Mouse (Mus musculus) cerebellum, adult (tissue): Measurements from ENCODE around the gene Fam8a1.

Experiments
- ATAC-seq: cut with Nextera tagmentation; 2 replicates; pipeline ENCODE4 v1.9.2; 2017; ENCODE audit warnings: mild to moderate bottlenecking, moderate library complexity, mixed read lengths; ENCODE audit not compliant: insufficient number of reproducible peaks, low FRiP score, low TSS enrichment

The Fam8a1 gene

DNA sequence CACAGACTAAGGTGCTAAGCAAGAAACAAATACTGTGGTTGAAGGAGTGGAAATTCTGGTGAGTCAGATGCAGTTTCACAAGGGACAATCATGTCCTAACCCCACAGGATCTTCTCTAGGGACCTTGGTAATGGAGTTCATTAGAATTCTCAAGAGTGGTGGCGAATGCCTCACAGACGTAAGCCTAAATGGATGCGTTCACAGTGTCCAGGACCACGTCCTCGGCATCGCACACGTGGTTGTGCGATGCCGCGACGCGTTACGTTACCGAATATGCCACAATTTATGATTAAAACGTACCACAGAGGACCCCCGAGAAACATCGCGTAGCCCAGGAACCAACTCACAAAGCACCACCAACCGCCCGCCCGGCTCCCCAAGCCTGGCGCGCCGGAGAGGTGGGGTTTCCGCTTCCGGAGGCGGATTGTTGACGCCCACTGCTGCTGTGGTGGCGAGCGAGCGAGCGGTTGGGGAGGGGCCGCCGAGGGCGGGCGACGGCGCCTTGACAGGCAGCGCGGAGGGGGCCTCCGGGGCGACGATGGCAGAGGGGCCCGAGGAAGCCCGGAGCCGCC lies at the start of gene Fam8a1:
Fam8a1 (plus strand) TSS at position 475 of the 572 bp plus-strand sequence.
- ATAC-seq, result peak; percentile 93

DNA sequence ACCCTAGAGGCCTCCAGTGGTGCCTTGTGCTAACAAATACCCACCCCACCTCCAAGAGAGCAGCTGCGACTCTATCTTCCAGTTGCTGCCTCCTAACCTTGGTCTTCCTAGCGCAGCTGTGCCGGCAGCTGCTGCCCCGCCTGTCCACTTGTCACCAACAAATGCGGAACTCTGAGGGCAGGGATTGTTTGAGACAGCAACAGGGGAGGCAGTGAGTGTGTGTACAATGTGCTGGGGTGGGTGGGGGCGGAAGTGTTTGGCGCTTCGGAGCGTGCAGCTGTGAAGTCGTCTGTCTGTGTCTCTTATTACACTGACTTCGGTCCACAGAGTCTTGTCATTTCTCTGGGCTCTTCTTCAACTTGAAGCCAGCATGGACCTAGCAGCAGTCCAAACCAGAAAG lies 49.7 kb upstream of the Fam8a1 start:
- ATAC-seq, result no peak

DNA sequence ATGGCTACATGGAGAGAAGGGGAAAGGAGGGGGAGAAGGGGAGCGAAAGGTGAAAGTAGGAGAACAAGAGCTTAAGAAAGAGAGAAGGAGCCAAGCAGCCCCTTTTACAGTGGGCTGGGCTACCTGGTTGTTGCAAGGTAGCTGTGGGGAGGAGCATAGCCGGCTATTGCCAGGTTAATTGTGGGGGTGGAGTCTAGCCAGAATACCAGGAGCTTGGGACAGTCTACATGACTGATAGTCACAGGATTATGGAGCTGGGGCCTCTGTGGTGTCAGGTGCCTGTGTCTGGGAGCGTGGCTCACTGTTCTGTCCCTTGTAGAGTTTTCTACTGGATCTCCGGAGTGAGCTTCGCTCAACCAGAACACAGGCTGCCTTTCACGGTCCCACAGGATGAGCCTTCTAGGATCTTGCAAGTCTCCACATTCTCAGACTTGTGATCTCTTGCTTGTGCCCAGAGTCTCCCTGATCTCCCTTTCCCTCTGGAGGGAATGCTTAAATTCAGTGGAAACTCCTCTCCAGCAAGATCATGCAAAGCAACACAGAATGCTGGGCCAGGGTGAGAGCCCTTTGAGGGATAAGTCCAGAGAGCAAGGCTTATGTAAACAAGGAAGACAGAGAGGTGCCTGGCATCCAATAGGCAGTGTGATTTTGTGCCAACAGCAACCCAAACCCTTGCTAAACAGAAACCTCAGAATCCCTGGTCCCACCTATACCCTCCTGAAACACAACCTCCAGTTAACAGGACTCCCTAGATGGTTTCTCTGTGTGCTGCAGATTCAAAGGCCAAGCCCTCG lies 48.2 kb upstream of the Fam8a1 start:
- ATAC-seq, result no peak

DNA sequence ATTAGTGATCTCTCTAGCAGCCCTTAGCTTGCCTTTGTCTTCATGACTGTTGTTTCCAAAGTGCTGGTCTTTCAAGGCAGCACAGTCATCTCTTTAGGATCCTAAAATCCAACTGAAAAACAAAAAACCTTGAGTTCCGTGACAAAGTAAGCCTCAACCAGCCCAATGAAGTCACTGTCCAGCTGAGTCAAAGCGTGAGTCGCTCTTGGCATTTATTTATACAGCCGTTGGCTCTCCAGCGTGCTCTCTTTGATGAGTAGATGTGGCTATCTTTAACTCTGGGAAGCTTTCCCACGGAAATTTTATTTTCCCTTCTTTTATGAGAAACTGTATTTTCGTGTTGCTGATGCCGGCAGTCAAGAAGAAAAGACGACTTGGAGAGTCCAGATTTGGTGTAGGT lies 42.7 kb upstream of the Fam8a1 start:
- ATAC-seq, result no peak

DNA sequence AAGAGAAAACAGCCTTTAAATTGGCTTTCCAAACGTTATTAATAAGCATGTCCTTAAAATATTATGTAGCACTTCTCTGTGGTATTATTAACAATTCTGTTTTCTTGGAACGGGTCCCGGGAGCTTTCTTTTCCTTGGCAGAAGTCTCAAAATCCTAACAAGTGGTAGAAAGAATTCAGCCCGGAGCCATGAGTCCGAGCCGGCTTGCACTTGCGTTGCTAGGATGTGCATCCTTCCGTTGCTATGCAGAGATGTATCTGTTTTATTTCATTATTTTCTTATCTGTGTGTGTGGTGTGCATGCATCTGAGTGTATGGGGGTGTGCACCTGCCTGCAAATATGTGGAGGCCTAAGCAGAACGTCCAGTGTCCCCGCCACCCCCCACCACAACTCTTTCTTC lies 41.5 kb upstream of the Fam8a1 start:
- no peak for ATAC-seq

DNA sequence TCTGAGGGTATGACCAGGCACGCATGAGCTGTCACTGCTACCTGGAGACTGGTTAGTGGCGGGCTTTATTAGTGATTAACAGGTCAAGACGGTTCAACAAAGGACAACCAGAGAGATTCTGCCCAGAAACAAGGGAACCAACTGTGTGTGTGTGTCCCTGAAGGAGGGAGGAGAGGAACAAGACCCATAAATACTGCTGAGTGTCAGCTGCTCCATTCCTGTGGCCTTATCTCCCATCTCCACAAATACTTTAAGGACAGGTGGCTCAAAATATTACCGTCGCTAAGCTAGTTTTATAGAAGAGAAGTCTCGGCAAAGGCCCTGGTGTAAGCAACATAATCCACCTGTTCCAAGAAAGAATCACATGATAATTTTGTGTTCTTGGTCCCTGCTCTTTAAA lies 39.9 kb upstream of the Fam8a1 start:
- ATAC-seq, result no peak

DNA sequence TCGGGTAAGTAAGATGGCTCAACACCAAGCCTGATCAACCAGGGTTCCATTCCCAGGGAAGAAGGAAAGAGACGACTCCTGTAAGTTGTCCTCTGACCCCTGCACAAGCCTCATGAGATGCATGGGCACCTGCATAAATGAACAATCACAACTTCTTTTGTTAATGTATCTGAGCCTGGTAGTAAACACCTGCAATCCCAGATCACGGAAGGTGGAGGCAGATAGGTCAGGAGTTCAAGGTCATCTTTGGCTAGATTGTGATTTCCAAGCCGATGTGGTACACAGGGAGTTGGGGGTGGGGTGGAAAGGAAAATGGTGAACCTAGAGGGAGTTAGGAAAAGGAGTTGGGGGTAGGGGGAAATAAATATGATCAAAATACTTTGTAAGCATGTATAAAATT lies 36.5 kb upstream of the Fam8a1 start:
- ATAC-seq, result no peak

DNA sequence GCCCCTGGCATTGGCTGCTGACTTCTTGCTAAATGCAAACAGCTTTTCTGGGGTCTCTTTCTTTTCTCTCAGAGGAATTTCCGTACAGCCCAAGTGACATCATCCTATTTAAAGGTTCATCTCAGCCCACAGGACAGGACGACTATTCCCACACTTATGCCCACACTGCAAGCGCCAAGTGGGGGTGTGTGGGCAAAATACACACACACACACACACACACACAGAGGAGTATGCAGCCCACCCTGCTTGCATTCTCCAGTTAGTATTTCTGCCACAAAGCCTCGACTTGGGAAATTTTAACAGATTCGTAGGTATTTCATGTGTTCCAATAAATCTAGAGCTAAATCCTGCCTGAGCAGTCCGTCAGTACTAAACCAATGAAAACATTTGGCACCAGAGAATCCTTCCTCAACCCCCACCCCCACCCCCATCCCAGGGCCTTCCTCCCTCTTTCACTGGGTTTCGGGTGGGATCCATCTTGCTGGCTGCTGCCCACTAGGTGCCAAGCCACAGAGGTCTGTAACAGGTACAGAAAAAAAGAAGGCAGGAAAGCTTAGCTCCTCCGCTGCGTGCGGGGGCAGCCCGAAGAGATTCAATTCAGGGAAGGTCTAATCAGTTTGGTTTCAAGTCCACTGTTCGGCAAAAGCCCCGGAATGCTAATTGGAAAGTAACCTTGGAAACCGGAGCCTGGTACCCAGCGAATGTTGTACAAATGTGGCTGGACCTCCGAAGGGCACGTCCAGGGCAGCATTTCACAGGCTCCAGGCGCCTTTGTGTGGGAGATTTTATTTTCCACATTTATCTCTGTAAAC lies 35.8 kb upstream of the Fam8a1 start:
- ATAC-seq, result no peak; the same call in 1 of the 2 replicates

DNA sequence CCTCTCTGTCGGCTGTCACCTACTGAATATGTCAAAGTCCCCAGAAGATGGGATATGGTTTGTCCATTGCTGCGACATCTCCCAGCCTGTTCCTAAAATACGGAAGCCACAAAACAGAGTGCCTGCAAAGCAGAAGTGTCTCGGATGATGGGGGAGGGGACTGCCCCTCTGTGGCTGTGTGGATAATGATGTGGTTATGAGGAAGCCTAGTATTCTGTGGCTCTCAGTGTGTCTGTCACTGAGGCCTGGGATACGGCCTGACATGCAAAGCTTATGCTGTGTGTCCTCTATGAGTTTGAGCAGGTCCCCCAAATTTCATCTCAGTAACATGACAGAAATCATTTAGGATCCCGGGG lies 35.2 kb upstream of the Fam8a1 start:
- no peak for ATAC-seq

DNA sequence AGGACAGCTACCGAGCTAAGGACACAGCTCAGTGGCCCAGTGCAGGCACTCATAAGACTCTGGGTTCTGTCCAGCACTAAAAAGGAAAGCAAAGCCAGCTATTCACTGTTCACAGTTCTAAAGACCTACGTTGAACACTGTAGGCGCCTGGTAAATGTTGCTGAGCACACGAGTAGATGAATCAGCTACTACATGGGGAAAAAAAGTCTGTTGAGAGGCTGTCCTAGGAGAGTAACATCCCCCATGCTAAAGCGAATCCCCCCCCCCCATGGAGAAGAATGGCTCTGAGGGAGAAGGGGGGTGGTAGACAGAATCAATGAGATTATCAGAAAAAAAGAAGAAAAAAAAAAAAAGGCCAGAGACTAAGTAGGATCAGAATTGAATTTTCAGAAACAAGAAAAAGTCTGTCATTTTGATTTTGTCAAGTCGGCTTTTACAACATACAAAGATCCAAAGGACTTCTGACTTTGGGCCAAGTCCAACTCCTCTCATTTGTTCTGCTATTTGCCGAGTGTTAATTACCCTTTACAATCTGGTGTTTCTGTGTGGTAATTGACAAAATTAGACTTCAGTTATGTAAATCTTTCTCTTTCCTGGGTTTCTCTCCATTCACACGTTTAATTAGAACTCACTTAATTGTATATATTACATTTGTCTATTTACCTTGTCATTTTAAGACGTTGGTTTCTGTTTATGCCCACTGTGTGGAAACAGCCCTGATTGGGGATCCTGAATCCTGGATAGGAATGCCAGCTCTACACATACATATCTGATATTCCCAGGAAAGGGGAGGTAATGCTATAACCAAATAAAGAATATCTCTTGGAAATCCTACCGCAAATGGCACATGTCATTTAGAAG lies 28.5 kb upstream of the Fam8a1 start:
- no peak for ATAC-seq

DNA sequence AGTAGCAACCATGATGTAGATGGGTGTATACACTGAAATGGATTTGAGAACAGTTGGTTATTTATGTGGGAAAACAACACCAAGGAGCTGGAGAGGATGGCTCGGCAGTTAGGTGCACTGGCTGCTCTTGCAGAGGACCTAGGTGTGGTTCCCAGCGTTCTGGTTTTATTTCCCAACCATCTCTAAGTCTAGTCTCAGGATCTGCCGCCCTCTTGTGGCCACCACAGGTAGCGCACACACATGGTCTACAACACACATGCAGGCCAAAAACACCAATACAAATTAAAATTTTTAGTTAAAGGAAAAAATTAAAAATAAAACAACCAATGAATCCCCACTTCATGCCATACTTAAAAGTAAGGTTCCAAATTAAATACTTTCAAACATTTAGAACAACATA lies 27.0 kb upstream of the Fam8a1 start:
- no peak for ATAC-seq

DNA sequence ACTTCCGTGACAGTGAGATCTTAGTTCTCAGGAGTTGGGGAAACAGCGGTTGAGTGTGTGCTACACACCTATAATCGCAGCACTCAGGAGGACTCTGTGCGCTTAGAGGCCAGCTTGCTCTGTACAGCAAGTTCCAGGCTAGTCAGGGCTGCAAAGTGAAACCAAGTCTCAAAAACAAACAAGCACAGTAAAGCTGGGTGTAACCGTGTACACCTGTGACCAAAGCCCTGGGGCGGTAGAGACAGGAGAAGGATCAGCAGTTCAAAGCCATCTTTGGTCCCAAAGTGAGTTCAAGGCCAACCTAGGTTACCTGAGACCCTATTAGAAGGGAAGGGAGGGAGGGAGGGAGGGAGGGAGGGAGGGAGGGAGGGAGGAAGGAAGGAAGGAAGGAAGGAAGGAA lies 25.1 kb upstream of the Fam8a1 start:
- ATAC-seq, result no peak

DNA sequence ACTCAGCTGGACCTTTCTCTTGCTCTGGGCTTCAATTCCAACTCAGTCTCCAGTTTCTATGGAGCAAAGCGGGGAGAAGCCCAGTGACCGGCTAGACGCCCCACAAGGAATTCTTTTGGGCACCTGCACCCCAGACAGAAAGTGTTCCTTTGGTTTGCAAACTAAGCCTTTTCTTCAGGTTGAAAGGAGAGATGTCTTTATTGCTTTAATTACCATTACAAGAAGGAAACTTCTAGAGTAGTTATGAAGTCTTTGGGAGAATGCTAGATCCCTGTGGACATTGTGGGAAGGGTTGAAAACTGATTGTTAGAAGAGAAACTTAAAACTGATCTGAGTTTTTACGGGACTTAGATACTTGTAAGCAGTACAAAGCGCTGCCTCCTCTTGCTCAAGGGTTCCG lies 23.8 kb upstream of the Fam8a1 start:
- ATAC-seq, result no peak

DNA sequence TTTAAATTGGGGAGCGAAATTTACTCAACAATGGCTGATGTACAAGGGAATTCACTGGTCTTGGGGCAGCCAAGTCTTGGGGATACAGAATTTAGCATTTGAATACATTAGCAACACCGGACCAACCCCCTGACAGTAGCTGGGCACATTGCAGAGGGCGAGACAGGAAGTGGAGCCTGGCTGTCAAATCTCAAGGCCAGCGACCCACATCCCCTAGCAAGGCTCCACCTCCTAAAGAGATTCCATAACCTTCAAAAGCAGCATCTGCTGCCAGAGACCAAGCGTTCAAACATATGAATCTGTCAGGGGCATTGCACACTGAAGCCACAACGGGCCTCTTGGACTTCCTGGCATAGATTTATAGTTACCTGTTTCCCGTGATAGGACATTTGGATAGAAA lies 17.5 kb upstream of the Fam8a1 start:
- ATAC-seq, result no peak

DNA sequence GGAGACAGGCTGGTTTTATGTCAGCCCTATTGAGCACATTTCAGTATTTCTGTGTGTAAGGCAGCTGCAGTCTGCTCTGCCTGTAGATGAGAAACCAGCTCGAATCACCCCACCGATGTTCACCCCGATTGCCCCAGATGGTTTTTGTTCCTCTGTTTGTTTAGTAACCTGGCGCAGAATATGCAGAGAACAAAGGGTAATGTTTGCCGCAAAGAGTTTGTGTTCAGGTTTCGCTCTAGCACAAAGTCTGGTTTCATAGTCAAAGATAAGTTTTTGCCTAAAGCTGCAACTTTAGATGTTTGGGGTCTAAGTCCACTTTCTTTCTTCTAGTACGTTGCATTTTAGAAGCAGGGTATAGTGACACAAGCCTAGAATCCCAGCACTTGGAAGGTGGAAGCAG lies 16.7 kb upstream of the Fam8a1 start:
- ATAC-seq, result no peak

DNA sequence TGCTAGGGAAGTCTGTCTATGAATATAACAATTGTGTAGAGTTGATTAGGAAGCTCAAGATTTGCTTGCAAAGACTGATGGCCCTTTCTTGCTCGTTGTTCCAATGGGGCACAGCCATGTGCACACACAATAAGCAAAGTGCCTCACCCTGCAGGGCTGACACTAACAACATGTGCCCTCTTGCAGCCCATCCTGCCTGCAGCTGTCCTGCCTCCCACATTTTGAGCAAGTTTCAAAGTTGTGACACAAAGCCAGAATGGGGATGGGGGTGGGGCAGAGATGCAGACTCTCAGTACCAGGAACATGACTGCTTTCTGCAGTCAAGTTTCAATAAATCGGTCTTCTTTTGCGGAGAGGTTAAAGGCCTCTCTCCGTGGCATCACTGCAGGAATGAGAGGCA lies 15.7 kb upstream of the Fam8a1 start:
- ATAC-seq, result no peak

DNA sequence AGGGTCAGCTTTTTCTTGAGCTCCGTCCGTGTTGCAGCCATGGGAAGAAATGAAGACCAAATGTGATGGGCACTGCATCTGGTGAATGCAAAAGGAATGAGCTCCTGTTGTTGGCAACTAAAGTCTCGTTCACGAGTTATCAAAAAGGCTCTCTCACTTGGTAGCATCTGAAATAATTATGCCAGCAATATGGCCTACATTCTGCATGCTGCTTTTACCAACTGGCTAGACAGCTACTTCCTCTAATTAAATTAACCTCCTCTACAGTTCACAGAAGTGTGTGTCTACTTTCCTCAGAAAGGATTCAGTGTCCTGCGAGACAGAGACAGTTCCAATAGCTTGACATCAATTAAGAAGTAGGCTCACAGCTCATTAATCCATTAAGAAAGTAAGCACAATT lies 14.8 kb upstream of the Fam8a1 start:
- no peak for ATAC-seq

DNA sequence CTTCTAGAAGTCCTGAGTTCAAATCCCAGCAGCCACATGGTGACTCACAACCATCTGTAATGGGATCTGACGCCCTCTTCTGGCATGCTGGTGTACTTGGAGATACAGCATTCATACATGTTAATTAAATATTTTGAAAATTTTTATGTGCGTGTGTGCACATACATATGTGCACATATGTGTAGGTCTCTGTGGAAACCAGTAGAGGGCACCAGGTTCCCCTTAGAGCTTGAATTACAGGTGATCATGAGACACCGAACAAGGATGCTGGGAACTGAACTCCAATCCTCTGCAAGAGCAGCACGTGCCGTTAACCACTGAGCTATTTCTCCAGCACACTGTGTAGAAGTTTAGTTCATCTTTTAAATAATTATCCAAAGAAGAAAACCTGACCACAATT lies 10.1 kb upstream of the Fam8a1 start:
- no peak for ATAC-seq

DNA sequence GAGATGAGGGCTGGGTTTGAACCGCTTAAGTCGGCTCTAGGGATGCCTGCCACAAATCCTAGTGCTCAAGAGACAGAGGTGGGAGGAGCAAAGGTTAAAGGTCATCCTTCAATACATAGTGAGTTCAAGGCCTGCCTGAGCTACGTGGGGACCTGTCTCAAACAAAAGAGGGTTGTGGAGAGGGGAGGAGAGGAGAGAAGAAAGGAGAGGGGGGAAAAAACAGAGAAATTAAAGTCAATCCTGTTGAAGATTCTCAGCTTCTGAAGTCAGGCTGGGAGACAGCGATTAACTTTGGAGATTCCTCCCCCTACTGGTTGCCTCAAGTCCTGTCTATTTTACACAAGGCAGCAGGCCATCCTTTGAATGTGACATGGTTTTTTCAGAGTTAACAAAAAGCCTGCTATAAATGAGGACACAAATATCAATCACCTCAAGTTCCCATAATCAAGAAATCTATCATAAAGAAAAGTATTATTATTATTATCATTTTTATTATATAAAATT lies 5.8 kb upstream of the Fam8a1 start:
- ATAC-seq, result no peak

DNA sequence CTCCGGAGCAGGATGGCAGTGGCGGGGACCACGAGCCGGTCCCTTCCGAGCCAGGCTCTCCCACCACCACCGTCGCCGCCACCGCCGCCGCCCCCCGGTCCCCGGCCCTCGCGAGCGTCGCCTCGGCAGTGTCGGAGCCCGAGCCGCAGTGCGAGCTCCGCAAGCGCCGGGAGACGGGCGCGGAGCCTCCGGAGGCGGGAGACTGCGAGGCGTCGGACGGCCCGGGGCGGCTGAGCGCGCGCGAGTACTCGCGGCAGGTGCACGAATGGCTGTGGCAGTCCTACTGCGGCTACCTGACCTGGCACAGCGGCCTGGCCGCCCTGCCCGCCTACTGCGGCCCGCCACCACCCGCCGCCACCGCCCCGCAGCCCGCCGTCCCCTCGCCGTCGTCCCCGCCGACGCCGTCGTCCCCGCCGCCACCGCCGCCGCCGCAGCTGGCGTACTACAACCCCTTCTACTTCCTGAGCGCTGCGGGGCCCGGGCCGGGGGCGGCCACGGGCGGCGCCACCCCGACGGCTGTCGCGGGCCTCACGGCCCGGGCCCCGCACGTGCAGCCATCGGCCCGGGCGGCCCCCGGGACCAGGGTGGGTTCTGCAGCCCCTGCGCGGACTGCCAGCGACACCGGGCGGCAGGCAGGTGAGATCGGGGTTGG lies 424 bp downstream of the Fam8a1 start:
- ATAC-seq, result peak; percentile 34; the same call in 1 of the 2 replicates
